Mouse (Mus musculus): ENCODE results near the gene Ak9. TPM values are rescaled to one million over a fixed set of nuclear protein-coding genes. Genes with fewer than 3 reads are reported as not detected.
"Not testable (repeated sequence)": the region's sequence is repeated elsewhere in the genome, so short reads cannot be mapped to it uniquely, and the experiment has no call there.

Ak9 gene
- total RNA-seq, 2 experiments from 2014 or later: 0.10 TPM; not detected in 1

DNA sequence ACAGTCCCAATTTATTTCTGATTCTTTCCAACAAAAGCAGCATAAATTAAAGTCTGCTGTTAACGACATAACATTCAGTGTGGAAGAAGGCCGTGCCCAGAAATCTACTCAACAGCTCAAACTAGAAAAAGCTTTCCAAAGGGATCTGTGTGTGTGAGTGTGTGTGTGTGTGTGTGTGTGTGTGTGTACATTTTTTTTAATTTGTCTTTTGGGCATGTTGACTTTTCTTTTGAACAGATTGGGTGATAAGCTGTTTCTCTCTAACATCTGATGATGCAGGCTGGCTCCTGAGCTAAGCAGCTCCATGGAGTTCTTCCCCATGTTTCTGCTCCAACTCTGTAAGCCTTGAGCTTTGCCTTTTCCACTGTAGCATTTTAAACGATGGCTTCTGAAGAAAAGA, 12.1 kb downstream of the Ak9 start:
- DNase-seq (ENCODE audit: low spot score in 2 of 2): no peak

DNA sequence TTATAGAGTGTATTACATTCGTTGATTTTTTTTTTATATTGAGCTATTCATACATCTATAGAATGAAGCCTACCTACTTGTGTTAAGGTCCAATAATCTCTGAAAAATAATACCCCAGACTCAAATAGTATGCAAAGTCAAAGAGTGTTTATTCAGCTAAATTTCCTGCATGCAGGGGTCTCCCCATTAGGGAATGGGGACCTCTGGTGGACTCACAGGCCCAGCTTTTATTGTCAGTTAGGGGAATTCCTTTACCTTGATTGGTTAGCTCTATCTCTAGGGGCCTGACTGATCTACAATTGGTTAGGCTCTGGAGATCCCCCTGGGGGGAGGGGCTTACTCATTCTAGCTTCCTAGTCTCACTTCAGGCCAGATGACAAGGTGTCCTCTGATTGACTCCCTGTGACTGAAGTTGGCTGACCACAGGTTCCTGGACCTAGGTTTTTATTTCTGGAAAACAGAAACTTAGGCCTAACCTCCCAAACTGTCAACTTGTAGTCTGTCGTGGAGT, 28.8 kb downstream of the Ak9 start:
- DNase-seq (ENCODE audit: low spot score in 2 of 2): no peak

DNA sequence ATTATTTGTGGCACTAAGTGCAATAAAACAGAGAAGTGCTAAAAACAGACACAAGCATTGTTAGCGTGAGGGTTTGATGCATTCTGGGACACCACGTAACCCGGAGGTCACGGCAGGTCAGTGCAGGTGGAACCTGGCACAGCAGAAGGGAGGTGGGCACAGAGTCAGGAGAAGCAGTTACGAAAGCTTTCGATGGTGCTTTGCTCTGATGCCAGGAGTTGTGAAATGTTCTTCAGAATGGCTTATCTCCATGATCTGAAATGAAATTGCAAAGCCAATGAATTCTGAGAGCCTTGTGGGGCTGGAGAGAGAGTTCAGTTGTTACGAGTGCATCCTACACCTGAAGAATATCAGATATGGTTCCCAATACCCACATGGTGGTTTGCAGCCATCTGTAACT, 37.6 kb downstream of the Ak9 start:
- no peak for DNase-seq (ENCODE audit: low spot score in 2 of 2)

DNA sequence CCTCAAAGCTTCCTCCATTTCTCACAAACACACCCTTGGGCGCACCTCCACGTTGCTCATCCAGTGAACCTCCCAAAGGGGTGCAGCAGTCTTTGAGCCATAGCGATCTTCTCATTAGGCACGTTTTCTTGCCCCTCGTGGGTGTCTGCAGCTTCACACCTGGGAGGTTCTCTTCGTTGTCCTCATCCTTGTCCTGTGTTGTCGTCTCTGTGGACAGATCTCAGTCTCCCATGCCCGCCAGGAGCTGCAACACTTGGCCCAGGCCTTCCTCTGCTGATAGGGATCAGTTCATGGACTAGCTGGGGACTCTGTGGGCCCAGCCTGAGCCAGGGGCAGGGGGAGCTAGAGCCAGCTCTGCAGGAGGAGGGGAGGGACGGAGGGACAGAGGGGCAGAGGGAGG, 61.3 kb downstream of the Ak9 start:
- no peak for DNase-seq (ENCODE audit: low spot score in 2 of 2)

GRCm38 (mm10) chr10:41380466-41380865, 76.7 kb downstream of the Ak9 start:
- DNase-seq (ENCODE audit: low spot score in 2 of 2): no peak

DNA sequence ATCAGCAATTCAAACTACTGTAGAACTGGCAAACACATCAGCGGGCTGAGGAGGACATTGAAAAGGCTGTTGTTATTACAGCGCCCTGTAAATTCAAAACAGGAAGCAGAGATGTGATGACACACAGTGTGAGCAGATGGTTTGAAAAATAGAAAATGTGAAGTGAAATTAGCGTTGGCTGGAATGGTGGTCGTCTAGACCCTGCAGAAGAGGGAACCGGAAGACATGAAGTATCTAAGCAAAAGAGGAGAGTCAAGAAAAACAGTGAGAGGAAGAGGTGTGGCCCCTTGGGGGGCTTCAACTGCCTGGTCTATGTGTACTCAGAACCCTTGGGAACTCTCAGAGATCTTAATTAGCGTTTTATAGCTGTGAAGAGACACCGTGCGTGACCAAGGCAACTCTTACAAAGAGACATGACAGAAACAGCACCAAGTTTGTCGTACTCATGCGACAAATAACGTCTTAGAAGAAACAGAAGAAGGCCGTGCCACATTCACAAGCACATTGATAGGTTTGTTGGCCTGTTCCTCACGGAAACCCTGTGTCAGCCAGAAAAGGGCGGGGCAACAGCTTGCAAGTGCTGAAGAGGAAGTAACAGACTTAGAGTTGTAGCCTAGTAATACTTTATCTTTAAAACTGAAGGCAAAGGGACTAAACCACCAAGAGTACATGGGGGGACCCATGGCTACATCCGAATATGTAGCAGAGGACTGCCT, 81.9 kb downstream of the Ak9 start:
- no peak for DNase-seq (ENCODE audit: low spot score in 2 of 2)

DNA sequence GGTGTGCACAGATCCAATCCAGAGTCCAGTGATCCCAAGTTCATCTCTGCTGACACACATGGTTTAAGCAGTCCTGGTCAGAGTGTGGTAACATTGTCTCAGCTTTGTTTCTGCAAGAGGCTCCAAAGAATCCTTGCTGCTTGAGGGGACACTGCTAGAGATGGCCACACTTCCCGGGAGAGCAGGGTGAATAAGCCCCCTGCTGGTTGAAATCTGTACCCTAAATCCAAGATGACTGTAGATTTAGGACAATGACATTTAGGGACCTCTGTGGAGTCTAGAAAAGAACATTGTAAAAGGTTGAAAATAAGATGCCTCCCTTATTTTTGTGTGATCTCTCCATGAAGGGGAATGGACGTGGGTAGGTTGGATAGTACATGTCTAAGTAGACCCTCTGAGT, 89.8 kb downstream of the Ak9 start:
- DNase-seq (ENCODE audit: low spot score in 2 of 2): no peak

DNA sequence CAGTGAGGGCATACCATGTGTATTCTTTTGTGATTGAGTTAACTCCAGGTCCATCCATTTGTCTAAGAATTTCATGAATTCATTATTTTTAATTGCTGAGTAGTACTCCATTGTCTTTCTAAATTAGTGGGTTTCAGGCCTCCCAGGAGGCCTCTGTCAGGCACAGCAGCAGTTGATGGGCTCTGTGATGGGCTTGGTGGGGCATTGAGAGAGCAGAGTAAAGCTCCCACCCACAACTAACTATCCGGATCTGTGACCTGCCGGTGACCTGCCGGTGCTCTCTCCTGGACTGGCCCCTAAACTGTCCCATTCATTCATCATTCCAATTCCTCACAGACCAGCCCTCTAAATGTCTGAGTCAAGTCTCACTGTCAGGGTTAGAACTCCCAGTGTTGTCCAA, 97.3 kb downstream of the Ak9 start:
- DNase-seq (ENCODE audit: low spot score in 2 of 2): no peak

GRCm38 (mm10) chr10:41403364-41403763, 99.6 kb downstream of the Ak9 start:
- DNase-seq (ENCODE audit: low spot score in 2 of 2): no peak

DNA sequence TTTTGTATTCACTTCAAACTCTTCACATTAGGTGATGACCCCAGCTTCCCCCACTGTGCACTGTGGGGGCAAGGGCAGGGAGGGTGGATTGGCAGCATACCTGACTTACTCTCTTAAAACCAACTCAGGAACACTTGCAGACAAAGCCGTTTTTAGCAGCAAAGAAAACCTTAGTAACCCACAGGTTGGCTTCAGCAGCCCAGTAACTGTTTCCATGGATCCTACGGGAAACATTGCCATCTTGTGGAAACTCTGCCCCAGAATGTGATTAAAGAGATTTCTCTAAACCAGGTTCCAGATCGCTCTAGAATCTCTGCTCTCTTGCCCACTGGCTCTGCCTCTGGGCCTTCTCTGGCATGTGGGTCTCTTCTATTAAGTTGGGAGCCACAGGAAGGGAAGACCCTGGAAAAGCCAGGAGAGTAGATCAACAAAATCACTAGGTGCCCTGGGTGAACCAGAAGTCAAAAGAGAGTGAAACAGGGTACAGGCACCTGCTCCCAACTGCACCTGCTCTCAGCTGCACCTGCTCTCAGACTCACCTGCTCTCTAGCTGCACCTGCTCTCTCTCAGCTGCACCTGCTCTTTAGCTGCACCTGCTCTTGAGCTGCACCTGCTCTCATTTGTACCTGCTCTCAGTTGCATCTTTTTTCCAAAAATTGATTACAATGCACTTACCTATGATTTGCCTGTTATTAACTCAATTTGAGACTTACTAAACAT, 100.3 kb downstream of the Ak9 start:
- DNase-seq (ENCODE audit: low spot score in 2 of 2): no peak

DNA sequence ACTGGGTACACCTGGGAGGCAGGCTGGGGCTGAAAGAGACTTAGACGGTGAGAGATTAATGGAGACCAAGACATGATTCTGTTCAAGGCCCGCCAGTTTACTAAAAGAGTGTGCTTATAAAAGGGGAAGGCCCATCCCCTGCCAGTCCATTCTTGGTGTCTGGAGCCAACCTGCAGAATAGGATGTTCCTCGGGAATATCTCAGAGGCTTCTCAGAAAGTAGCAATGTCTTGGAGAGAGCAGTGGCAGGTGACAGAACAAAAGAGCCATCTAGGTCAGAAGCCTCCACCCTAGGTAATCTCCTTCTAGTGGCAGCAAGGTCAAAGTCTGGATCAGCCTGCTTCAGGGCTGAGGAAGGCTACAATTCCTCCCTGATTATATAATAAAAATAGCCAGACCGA, 106.4 kb downstream of the Ak9 start:
- not testable (repeated sequence) for DNase-seq (ENCODE audit: low spot score in 2 of 2)

GRCm38 (mm10) chr10:41410821-41411220, 107.0 kb downstream of the Ak9 start:
- not testable (repeated sequence) for DNase-seq (ENCODE audit: low spot score in 2 of 2)

DNA sequence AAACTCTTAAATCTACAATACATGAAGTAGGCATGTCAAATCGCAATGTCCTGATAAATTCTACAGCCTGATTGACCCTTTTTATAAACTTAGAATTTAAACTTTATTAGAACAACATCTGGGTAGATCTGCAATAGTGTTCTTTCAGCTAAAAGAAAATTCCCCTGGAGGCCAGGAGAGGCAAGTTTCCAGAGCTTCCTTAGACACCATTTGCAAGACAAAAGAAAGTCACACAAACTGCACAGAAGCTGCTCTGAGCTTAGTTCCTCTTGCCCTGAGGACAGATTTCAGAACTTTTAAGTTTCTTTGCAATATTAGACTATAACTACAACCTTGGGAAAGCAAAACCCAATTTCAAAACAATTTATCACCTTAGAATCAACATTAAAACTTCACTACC, 109.7 kb downstream of the Ak9 start:
- DNase-seq (ENCODE audit: low spot score in 2 of 2): not testable (repeated sequence)

DNA sequence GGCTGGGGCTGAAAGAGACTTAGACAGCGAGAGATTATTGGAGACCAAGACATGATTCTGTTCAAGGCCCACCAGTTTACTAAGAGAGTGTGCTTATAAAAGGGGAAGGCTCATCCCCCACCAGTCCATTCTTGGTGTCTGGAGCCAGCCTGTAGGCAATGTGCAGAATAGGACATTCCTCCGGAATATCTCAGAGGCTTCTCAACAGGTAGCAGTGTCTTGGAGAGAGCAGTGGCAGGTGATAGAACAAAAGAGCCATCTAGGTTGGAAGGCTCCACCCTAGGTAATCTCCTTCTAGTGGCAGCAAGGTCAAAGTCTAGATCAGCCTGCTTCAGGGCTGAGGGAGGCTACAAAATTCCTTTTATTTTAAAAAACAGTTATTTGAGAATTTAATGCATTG, 111.6 kb downstream of the Ak9 start:
- DNase-seq (ENCODE audit: low spot score in 2 of 2): not testable (repeated sequence)

GRCm38 (mm10) chr10:41420496-41421200, 116.9 kb downstream of the Ak9 start:
- no peak for DNase-seq (ENCODE audit: low spot score in 2 of 2)

DNA sequence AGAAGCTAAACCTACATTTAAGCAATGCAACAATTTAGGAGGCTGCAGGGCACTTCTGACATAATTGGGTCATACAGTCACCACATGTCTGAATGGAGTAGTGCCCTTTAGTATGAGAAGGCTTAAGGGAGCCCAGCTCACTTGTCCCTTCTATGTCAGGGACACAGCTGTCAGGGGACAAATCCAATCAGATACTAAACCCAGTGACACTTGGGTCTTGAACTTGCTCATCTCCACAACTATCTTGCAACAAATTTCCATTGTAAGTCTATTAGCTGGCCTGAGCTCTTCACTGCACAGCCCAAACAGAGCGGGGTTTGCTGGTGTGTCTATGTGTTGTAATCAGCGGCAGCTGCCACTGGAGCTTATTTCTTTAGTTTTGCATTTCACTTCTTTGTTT, 119.9 kb downstream of the Ak9 start:
- no peak for DNase-seq (ENCODE audit: low spot score in 2 of 2)

- no peak for DNase-seq (ENCODE audit: low spot score in 2 of 2)
Observed at GRCm38 (mm10) chr10:41426368-41426767, 122.6 kb downstream of the Ak9 start.

DNA sequence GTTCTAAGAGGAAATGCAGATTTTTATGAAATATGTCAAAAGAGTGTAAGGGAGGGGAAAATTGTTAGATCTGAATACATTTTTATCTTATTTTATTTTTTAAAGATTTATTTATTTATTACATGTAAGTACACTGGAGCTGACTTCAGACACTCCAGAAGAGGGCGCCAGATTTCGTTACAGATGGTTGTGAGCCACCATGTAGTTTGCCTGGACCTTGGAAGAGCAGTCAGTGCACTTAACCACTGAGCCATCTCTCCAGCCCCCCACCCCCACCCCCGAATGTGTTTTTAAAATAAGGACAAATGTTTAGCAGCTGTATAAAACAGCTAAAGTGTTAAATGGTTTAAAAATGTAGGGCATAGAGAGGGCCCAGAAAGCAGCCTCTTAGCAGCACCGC, 130.8 kb downstream of the Ak9 start:
- peak in 1 of 2 experiments; percentile 40 for DNase-seq (ENCODE audit: low spot score in 2 of 2)

- DNase-seq (ENCODE audit: low spot score in 2 of 2): no peak
Observed at GRCm38 (mm10) chr10:41435141-41435540, 131.4 kb downstream of the Ak9 start.

GRCm38 (mm10) chr10:41448216-41448615, 144.4 kb downstream of the Ak9 start:
- no peak for DNase-seq (ENCODE audit: low spot score in 2 of 2)

GRCm38 (mm10) chr10:41449684-41450083, 145.9 kb downstream of the Ak9 start:
- no peak for DNase-seq (ENCODE audit: low spot score in 2 of 2)

GRCm38 (mm10) chr10:41450137-41450670, 146.4 kb downstream of the Ak9 start, which contains the start of gene Zbtb24:
Gene Zbtb24, plus strand, starts transcription at chr10:41450383.
- peak; percentile 95 for DNase-seq (ENCODE audit: low spot score in 2 of 2)
